Mouse (Mus musculus): ENCODE results near the gene Clrn3.

GRCm38 (mm10) chr7:135465293-135465692 is 63.2 kb downstream of the Clrn3 start:
- TF ChIP-seq CTCF (conservative IDR thresholded peaks at IDR 0.05; ENCODE audit: insufficient read depth, insufficient read length, low read depth, low read length): no peak
- TF ChIP-seq POLR2A (IDR thresholded peaks at IDR 0.05; ENCODE audit: low read depth, low read length): no peak
